Mouse (Mus musculus) cerebellum, adult 9-11 months (tissue): ENCODE results near the gene Dcaf10.

ENCODE experiments used
- DNase-seq: peaks from one replicate; pipeline ENCODE4 v3.0.0; 2022

Gene Dcaf10

GRCm38 (mm10) chr4:45421519-45422260 is 79.8 kb downstream of the Dcaf10 start:
- no peak for DNase-seq

DNA sequence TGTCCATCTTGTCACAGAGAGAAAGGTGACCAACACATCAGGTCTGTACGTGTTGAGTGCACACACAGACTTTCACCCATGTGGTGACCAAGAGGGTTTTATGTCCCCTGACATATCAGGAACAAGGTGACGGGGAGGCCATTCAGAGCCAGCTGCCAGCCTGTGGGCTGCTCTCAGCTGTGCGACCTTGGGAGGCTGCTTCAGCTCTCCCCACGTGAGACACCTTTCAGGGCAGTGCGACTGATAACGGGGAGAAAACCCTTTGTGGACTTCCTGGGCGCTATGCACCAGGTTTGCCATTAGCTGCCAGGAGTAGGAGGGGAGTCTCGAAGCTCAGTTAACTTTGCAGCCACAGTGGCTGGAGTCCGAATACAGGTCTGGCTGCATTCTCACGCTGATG is 80.7 kb downstream of the Dcaf10 start:
- no peak for DNase-seq

DNA sequence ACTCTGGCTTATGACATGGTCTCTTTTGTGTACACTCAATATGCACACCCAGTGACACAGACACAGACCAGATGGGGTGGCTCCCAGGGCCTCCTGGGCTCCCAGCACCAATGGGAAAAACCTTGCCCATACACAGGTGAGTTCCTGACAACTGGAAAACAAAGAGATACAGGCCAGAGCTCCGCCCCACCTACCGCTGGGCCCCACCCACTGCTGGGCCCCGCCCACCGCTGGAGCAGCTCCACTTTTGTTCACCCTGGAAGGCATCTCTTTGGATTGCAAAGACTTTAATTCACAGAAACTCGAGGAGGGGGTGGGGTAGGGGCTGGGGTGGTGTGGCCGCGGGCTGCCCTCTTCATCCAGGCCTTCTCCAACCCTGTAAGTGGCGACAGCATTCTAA is 81.5 kb downstream of the Dcaf10 start:
- no peak for DNase-seq

DNA sequence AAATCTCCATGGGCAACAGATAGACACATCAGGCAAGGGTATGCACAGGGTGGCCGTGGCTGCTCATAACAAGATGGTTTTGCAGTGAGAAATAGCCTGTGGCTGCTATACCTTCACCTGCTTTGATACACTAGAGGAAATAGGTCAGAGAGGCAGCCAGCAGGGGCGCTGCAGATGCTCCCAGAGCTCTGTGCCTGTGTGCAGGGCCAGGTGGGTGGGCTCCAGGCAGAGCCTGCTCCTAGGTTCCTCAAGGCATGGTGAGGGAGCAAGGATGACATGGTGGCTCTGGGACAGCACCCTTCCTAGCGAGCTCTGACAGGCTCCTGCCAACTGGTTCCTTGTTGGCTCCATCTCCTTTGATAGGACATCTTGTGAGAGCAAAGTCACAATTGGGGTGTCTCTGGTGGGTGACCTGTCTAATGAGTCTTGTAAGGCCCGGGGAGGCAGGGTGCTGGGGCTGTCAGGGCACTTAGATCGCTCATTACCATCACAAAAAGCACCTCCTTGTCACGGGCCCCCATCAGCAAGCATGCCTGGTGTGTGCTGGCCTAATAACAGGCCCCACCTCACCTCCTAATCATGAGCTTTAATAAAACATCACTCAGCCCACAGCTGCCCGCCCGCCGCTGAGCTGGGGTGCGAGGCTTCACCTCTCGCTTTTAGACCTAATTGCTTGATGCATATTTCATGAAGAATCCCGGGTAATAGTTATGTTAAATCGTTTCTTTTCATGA is 85.0 kb downstream of the Dcaf10 start:
- no peak for DNase-seq
